Mouse (Mus musculus): Measurements from ENCODE around the gene P3h4. TPM values are rescaled to one million over a fixed set of nuclear protein-coding genes. Genes with fewer than 3 reads are reported as not detected.

The P3h4 gene
- 0.80 and 1.4 TPM in 2 replicates for polyA plus RNA-seq (2012; ENCODE audit: low replicate concordance)

GRCm38 (mm10) chr11:100414021-100414913 lies at the start of gene P3h4:
TSS of gene P3h4 (minus strand) at chr11:100414836.

GRCm38 (mm10) chr11:100441797-100442196 lies 27.2 kb upstream of the P3h4 start, which contains the start of the genes Nt5c3b and Klhl10:
TSS of gene Nt5c3b (minus strand) at chr11:100441808.
TSS of gene Klhl10 (plus strand) at chr11:100441917.

DNA sequence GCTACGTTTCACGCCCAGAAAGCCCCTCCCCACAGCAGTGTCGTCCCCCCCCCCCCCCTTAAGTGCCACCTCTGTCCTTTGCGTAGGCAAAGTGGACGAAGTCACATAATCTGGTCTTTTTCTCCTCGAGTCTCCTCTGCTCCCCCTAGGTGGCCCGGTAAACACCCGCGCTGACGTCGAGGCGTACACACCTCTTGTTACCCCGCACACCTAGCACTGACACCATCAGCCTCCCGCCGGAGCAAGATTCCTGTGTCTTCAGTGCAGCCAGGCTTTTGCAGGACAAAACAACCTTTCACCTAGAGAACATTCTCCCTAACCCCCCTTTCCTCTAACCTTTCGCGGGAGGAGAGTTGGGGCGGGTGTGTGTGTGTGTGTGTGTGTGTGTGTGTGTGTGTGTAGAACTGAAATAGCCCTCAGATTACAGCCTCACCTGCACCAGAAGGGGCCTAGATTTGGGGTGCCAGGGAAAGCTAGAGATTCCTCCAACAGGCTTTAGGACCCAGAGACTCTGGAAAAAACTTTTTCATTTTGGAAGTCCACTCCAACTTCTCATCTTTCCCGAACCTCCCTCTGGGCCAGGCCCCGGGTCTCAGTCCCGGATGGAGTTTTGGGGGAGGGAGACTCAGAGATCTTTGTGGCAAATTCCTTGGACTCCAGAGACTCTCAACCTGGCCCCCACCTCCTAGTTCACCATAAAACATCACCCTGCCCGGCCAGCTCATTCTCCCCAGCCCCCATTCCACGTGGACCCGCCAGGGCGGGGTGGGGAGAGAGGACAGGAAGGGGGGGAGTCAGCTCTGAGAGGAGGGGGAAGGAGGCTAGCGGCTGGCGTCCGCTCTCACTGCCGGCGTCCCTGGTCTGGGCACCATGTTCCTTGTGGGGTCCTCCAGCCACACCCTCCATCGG lies 532 bp upstream of the P3h4 start, which contains the start of gene Fkbp10:
TSS of gene Fkbp10 (plus strand) at position 784 of the 909 bp plus-strand sequence.

GRCm38 (mm10) chr11:100397600-100398389 lies 16.8 kb downstream of the P3h4 start, which contains the start of gene Jup:
TSS of gene Jup (minus strand) at chr11:100397763.

Other genes starting within 250 kb of the P3h4 start
- gene Krt9, start 221.6 kb downstream of the P3h4 start, polyA plus RNA-seq (2012; ENCODE audit: low replicate concordance), result not detected in 2 replicates
- 0.23 and 0.48 TPM in 2 replicates for gene Krt14, start 207.3 kb downstream of the P3h4 start, polyA plus RNA-seq (2012; ENCODE audit: low replicate concordance)
- gene Krt16, start 165.9 kb downstream of the P3h4 start, polyA plus RNA-seq (2012; ENCODE audit: low replicate concordance), result not detected in 2 replicates
- 0.51 TPM in 1 of 2 replicates, not detected in the other for gene Krt17, start 153.8 kb downstream of the P3h4 start, polyA plus RNA-seq (2012; ENCODE audit: low replicate concordance)
- gene Krt42, start 145.0 kb downstream of the P3h4 start, polyA plus RNA-seq (2012; ENCODE audit: low replicate concordance), result not detected in 2 replicates
- 561 and 639 TPM in 2 replicates for gene Eif1, start 95.0 kb downstream of the P3h4 start, polyA plus RNA-seq (2012; ENCODE audit: low replicate concordance)
- not detected in 2 replicates for gene Gast, start 80.4 kb downstream of the P3h4 start, polyA plus RNA-seq (2012; ENCODE audit: low replicate concordance)
- gene Hap1, start 58.7 kb downstream of the P3h4 start, polyA plus RNA-seq (2012; ENCODE audit: low replicate concordance), result 3.3 and 4.1 TPM in 2 replicates
- gene Jup, start 17.1 kb downstream of the P3h4 start, polyA plus RNA-seq (2012; ENCODE audit: low replicate concordance), result 24.0 and 30.2 TPM in 2 replicates
- gene Fkbp10, start 861 bp upstream of the P3h4 start, polyA plus RNA-seq (2012; ENCODE audit: low replicate concordance), result 3.6 and 3.7 TPM in 2 replicates
- gene Nt5c3b, start 27.0 kb upstream of the P3h4 start, polyA plus RNA-seq (2012; ENCODE audit: low replicate concordance), result 58.2 and 66.2 TPM in 2 replicates
- not detected in 2 replicates for gene Klhl10, start 27.1 kb upstream of the P3h4 start, polyA plus RNA-seq (2012; ENCODE audit: low replicate concordance)
- 2.6 and 3.0 TPM in 2 replicates for gene Klhl11, start 57.9 kb upstream of the P3h4 start, polyA plus RNA-seq (2012; ENCODE audit: low replicate concordance)
- 4.5 and 57.8 TPM in 2 replicates for gene Acly, start 113.2 kb upstream of the P3h4 start, polyA plus RNA-seq (2012; ENCODE audit: low replicate concordance)
- not detected in 2 replicates for gene Ttc25, start 130.8 kb upstream of the P3h4 start, polyA plus RNA-seq (2012; ENCODE audit: low replicate concordance)
- gene Cnp, start 160.1 kb upstream of the P3h4 start, polyA plus RNA-seq (2012; ENCODE audit: low replicate concordance), result 26.2 and 47.0 TPM in 2 replicates
- gene Nkiras2, start 204.4 kb upstream of the P3h4 start, polyA plus RNA-seq (2012; ENCODE audit: low replicate concordance), result 15.7 and 34.6 TPM in 2 replicates
- gene Dnajc7, start 205.3 kb upstream of the P3h4 start, polyA plus RNA-seq (2012; ENCODE audit: low replicate concordance), result 21.8 and 31.1 TPM in 2 replicates